Mouse (Mus musculus) B cell, adult 2 months (primary cell): ENCODE data around the gene Olfr157.
"Not testable (repeated sequence)": the region's sequence is repeated elsewhere in the genome, so short reads cannot be mapped to it uniquely, and the experiment has no call there.

ENCODE experiments used
- DNase-seq, 2 experiments: peaks; one replicate each; pipeline ENCODE4 v3.0.0; 2022

The Olfr157 gene

DNA sequence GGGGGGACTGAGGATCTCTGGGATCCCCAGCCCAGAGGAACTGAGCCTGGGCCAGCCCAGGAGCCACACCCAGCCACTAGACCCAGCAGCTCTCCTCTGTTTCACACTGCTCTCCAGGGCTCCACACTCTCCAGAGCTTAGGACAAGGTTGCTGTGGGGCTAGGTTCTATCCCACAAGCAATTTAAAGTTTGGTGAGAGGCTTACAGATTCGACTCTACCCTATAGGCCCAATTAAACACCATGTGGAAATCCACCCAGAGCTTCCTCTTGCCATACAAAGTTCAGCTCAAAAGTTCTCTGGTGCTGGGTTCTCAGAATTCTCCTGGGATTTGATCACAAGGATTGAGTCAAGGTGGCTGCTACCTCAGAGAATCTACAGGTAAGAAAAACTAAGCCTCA, at the start of gene Olfr157:
Gene Olfr157, minus strand, starts transcription at position 101 of the 400 bp plus-strand sequence.
- no peak for DNase-seq

DNA sequence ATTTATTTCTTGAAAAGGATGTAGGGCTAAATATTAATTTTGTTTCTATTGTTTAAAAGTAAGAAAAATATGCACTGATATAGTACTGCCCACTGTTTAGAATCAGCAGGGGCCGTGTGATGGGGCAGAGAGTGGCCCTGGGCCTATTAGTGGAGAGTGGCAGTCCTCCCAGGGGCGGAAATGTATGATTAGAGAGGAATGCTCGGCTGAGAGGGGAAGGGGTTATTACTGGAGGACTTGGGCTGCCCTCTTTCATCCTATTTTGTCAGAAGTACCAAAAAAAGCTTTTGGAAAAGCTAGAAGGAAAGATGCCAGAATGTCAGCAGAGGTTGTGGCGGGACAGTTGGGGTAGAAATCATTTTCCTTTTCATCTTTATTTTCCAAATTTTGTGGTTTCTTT, 44.2 kb upstream of the Olfr157 start:
- no peak for DNase-seq

DNA sequence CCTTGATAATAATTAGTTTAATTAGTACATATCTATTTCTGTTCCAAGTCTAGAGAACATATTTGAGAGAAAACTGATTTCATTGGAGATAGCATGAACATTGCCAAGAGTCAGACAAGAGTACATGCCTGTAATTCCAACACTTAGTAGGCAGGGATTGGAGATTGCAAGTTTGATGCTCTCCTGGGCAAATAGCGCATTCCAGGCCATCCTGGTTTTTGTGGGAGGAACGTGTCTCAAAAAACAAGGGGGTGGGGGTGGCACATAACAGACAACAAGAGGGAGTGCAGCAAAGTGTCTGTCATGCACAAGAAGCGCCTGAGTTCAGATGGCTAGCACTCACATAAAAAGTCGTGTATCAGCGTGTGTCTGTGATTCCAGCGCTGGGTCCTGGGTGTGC, 39.6 kb upstream of the Olfr157 start:
- DNase-seq, result no peak

DNA sequence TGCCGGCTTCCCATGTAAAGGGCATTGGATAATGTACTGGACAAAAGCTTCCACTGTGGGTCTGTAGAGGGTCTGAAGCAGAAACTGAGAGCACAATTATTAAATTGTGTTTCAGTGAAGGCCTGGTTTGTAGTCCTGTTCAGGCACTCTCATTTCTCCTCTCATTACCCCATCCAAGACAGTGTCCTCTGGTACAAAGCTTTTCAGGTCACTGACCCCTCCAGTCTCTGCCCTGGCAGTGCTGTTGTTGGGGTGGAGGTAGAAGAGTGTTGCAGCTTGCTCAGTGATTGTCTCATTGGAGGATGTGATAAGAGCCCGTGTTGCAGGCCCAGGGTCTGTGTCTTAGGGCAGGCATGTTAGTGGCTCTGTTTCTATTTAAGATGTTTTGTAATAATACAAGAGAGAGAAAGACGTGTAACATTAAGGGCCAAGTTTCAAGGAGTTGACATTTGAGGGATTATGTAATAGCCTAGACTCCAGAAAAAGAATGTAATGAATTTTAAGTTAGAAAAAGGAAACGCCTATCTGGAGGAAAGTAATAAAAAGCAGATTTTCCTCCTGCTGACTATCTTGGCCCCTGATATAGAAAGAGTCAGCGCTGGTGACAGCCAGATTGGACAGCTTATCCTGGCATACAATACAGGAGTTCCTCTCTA, 38.2 kb upstream of the Olfr157 start:
- DNase-seq, result no peak

DNA sequence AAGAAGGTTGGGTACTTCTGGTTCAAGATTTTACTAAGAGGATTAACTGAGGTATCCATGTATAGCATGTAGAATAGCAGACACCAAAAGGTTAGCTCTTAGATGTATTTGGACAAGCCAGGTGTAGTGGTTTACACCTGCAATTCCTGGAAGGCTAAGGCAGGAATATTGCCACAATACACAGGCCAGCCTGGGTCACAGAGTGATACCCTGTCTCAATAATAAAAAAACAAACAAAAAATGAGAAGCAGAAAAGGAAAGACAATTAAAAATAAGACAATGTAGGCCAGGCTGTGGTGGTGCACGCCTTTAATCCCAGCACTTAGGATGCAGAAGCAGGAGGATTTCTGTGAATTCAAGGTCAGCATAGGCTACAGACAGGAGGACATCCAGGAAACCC, 37.2 kb upstream of the Olfr157 start:
- DNase-seq, result no peak

DNA sequence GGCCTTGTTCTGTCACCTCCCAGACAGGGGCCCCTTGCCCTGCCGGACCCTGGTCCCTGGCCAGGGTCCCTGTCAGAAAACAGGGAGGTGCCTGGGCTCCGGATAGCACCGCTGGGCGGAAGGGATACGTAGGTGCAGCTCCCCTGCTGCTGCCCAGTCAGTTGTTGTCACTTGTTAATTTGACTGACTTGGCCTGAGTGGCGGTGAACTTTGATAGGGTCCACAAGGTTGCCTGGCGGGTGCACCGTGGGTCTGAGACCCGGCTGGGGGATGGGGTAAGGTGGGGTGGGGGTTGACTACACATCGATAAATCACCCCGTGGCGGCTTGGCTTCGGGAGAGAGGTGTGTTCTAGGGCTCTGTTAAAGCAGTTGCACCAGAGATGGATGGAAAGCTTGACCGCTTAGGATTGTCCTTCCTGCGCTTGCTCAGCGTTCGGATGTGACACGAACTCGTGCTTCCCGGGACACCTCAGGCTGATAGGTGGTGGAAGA, 36.0 kb upstream of the Olfr157 start:
- DNase-seq, result peak in 1 of 2 experiments; percentile 9

DNA sequence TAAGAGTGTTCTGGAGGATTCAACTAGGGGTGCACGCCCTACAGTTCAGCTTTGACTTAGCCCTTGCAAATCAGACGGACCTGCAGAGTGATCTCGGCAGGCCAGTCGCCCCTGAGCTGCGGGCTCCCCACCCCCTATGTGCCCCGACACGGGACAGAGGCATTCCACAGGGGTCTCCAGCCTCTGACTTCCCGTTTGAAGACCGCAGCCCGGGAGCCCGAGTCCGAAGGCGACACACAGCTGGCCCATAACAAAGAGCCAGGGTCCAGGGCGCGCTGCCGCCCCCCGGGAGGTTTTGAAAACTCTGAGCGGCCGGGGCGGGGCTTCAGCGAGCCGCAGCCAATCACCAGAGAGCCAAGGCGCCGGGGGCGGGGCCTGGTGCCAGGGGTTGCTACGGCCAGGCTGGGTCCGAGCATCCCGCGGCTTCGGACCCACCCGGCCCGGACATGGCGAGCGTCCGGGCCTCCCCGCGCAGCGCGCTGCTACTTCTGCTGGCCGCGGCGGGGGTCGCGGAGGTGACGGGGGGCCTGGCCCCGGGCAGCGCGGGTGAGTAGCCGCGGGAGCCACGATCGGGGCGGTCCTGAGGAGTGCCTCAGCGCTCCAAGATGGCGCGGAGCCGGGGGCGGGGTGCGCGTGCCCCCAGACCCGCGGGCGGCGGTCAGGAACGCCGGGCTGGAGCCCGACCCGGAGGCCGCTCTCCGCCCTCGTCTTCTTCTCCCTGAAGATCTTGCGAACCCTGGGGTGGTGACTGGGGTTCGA, 35.3 kb upstream of the Olfr157 start, which contains the start of gene Reck:
Gene Reck, plus strand, starts transcription at position 371 of the 759 bp plus-strand sequence.
- DNase-seq, result peak; percentile 69 to 78

DNA sequence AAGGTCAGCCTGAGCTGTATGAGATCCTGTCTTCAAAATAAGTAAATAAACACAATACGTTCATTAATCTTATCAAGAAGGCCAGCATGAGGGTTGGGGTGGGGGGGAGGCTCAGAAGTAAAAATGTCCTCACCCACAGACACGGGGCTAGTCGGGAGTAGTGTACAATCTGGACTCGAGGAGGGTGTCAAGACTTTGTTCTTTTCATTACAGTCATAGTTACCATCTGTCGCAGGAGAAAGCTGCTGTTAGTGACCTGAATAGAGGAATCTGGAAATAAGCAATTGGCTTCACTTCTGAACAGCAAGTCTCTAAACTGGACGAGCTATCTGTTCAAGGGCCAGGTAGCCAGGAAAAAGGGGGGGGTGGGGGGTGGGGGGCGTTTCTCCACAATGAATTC, 34.5 kb upstream of the Olfr157 start:
- DNase-seq, result no peak

DNA sequence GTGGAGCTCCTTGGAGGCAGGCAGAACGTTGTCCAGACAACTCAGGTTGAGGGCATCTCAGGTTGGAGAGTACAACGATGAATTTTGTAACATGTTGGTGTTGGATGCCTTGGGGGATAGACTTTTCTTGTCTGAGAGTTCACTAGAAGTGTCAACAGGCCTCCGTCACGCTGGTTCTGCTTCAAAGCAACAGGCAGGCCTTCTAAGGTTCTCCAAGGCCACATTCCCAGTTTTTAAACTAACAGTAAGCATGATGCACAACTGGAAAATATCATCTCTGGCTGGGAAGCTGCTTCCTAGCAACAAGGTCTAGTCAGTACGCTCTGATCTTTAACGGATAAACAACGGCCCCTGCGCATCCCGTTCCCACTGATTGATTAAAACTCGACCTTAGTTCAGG, 29.8 kb upstream of the Olfr157 start:
- no peak for DNase-seq

DNA sequence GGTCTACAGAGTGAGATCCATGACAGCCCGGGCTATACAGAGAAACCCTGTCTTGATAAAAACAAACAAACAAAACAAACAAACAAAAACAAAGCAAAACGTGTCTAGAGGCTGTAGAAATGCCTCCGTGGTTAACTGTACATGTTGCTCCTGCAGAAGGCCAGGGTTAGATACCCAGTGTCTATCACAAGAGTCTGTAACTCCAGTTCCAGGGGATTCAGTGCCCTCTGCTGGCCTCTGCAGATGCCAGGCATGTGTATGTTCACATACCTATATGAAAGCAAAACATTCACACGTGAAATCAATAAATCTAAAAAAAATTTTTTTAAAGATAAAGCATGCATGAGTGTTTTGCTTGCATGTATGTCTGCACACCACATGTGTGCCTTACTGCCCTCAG, 23.3 kb upstream of the Olfr157 start:
- no peak for DNase-seq

DNA sequence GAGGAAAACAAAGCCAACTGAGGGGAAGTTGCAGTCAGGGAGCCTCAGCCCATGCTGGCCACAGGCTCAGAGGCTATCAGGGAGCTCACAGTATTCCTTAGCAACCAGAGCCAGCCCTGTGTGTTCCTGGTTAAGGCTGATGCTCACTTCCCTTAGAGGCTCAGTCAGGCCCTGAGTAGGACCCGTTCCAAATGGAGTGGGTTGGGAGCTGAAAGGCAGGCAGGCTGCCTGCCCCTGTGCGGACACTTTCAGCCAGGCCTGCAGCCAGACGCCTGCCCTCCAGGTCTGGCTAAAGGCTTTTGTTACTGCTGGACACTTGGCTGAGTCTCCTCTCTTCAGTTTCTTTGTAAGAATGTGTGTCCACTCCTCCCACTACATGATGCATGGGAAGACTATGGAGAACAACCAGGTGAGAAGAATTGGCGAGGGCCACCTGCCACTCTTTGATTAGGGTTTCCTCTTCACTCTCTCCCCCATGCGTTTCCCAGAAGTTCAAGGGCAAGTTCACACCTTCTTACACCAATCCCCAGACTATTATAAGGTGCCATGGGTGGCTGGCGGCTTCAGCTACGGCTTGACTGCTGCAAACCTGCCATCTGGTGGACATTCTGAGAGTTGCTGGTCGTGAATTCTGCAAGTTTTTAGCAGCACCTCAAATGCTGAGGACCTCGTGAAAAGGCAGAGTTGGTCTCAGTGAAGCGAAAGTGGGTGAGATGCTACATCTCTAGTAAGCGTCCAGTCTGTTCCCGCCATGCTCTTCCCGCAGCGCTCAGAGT, 20.9 kb upstream of the Olfr157 start:
- DNase-seq, result peak; percentile 45 to 59

DNA sequence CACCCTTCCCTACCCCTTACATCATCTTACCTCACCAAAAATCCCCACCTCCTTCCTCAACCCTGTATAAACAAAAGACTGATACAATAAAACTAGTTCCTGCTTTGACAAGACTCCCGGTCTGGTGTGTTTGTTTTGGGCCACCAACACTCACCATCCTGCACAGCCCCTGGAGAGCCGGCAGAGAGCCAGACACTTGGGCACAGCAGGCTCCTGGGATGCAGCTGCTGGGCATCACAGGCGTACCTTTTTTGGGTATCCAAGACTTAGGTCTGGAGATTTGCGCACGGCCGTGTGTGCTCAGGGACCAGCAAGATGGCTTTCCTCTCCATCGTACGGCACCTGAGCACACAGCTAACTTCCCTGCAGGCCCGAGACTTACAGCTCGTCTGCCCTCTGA, 19.9 kb upstream of the Olfr157 start:
- no peak for DNase-seq

DNA sequence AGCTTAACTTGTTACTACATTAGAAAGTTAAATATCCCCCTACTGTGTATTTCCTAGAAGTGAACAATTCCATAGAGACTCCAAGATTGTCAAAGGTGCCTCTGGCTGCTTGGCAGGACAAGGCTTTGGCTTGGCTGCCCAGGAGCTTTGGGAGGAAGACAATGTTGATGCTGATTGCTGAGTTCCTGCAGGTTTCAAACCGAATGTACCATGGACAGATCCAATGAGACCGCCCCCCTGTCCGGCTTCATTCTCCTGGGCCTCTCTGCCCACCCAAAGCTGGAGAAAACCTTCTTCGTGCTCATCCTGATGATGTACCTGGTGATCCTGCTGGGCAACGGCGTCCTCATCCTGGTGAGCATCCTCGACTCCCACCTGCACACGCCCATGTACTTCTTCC, 14.1 kb upstream of the Olfr157 start:
- DNase-seq, result no peak

DNA sequence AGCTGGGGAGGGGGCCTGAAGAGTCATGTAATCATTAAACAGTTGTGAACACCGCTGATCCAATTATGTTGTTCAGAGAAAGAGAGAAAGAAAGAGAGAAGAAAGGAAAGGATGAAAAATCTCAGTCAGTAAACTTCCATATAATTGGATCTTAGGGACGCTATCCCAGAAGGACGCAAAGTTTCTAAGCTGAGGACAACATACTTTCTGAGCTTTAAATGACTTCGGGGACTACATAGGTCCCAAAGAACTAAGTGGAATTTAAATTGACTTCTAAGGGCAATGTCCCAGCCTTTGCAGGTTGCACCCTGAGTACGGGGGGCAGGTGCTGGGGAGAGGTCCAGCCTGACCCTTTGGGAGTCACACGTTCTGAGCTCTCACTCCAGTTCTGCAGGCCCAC, 11.3 kb upstream of the Olfr157 start, which contains the start of gene Olfr155:
Gene Olfr155, plus strand, starts transcription at position 301 of the 400 bp plus-strand sequence.
- DNase-seq, result no peak

DNA sequence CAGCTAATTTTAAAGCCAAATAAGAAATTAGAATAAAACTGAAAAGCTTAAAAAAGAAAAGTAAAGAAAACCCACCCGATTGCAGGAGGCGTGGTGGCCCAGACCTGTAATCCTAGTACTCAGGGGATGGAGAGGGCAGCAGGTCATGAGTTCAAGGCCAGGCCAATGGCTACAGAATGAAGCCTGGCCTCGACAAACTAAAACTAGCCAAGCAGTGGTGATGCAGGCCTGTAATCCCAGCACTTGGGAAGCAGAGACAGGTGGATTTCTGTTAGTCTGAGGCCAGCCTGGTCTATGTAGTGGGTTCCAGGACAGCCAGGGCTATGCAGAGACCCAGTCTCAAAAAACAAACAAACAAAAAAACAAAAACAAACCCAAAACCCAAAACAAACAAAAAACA, 1.7 kb downstream of the Olfr157 start:
- no peak for DNase-seq

DNA sequence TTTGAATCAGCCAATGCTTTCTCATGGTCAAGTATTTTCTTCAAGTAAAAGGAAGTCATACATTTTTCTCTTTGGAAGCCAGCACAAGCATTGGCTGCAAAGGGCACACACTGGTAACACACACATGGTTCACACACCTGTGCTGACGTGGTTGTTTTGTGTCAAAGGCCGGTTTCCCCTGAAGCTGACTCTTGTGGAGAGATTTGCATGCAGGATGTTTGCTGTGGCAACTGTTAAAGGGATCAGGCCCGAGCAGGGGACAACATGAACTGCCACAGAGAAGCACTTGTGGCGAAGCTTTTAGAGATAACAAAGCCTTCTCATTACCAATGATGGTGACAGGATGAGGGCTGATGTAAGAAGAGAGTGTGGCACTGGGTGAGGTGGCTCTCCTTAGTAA, 5.3 kb downstream of the Olfr157 start:
- DNase-seq, result no peak

DNA sequence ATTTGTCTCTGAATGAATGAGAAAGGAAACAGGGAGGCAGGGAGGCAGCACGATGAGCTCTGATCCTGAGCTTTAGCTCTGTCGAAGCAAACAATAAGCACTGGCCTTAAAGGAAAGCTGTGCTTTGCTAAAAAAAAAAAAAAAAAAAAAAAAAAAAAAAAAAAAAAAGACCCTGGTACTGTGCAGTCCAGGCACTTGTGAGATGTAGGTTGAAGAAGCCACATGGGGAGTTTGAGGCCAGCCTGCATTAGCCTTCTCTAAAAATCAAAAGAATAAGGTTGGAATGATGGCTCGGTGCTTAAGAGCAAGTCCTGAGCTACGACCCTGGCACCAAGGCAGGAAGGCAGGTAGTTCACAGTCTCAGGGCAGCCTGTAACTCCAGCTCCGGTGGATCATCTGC, 6.2 kb downstream of the Olfr157 start:
- no peak for DNase-seq

DNA sequence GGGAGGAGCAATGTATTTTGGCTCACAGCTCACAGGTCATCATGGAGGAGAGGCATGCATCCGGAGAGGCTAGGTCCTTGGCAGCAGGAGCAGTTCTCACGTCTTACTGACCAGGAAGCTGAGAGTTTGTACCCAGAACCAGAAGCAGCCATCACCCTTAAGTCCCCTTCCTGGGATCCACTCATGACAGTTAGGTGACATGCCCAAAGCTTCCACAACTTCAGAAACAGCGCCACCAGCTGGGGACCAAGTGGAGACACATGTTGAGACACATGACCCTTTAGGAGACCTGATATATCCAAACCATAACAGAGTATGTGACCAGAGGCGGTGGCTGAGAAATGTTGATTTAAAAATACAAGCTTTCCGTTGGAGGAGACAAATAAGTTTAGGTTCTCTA, 8.0 kb downstream of the Olfr157 start:
- DNase-seq, result no peak

DNA sequence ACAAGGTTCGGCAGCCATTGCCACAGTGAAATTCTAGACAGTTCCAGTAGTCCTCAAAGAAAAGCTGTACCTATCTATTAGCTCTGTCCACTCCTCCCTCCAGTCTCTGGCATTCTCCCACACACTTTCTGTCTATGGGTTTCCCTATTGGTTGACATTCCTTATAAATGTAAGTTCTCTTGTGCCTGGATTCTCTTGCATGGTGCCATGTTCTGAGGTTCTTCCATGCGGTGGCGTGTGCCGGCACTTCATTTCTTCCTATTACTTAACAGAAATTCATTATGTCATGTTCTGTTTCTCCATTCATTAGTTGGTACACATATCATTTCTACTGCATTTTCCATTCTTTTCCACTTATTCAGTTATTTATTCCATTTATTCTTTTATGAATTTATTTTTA, 11.2 kb downstream of the Olfr157 start:
- DNase-seq, result no peak

DNA sequence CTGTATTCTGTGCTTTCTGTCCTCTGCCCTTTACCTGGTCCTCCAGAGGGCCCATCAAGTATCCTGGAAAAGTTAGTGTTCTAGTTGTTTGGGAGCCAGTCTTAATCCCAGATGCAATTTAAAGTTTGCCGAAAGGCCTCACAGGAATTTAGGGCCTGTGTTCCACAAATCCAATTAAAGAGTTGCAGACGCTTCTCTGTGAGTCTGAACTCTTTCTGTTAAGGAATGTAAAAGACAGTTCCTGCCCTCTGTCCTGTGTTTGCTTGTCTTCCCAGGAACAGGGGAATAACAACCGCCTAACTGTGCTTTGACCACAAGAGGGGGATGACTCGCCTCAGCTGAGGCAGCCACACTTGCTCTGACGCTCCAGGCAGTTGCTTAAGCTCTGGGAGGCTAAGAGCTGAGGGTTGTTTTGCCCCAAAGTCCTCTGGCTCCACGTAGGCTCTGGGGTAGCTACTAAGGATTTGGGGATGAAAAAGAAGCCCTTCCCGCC, 16.1 kb downstream of the Olfr157 start, which contains the start of gene Olfr156:
Gene Olfr156, minus strand, starts transcription at position 51 of the 493 bp plus-strand sequence.
- no peak for DNase-seq

DNA sequence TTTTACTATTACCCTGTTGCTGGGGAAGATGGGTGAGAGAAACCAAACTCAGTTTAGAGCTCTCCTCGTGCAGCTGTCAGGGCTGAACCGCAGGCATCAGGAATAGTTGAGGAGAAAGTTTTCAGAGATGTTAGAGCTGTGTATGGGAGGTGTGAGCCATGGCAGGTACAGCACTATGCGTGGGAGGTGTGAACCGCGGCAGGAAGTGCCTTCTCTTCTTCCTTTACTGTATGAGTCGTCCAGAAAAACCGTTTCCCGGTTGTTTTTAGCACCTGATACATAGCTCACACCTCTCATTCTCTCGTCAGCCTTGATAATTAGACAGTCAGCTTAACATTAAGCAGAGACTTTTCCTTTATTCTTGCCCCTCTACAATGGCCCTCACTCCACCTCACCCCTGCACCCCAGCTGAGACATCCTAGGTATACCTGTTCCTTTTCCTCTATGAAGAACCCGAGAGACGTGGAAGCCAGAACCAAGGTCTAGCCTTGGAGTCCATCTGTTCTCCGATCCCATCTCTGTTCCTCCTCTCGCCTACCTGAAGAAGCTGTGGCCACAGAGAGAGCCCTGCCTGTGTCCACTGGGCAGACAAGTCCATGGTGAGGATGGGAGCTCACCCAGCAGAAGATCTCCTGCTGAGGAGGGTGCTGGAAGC, 17.0 kb downstream of the Olfr157 start:
- no peak for DNase-seq

DNA sequence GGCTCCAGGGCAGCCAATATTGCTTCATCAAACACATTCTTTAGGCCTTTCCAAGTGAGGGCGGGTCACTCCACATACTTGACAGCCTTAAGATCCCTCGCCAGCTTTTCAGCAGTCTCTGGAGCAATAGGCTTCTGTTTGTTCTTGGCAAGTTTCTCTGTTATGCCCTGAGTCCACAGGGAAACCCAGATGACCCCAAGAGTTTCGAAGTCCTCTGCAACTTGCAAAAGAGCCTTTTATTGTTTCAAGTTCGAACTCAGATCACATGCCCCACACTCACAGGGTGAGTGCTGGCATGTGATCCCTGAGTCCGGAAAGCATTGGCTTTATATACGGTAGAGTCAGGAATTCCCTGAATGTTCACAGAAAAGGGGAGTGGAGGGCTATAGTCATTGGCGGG, 41.1 kb downstream of the Olfr157 start:
- DNase-seq, result no peak

DNA sequence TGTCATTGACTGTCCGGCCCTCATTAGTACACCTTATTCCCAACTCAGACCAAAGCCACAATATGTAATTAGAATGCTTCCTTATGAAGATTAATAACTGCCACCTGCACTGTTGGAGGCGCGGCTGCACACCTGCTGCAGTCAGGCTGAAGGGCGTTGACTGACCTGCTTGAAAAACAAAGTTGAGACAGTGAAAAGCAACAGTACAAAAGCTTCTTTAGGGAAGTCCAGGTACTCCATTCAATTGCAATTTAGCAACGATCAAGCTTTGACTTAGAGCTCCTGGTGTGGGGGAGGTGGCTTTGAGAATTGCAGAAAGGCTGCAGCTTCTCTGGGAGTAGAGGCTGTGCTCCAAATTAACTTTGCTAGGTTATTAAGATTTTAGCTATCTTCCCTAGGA, 44.2 kb downstream of the Olfr157 start:
- not testable (repeated sequence) for DNase-seq
